ENCODE assay signal across 8 mouse cellular contexts in genomic region chr19:10240654-10241305, GRCm38 (mm10). TPM values are rescaled to one million over a fixed set of nuclear protein-coding genes. Genes with fewer than 3 reads are reported as not detected.
DNase-seq lines count a peak whose midpoint lies in the region; ATAC-seq lines count a peak whose summit lies in the region.

TSS of gene Myrf (minus strand) at chr19:10240748.

- H3K9ac ChIP-seq in hindbrain, embryonic 12.5 days: peak within 1 kb of the TSS; percentile 58

- no peak within 1 kb of the TSS for H3K27ac ChIP-seq in hindbrain, embryonic 12.5 days

- peaks cover 15% of the 10 kb centered on the region for H3K4me1 ChIP-seq in hindbrain, embryonic 12.5 days

- no peaks in the 10 kb centered on the region for H3K36me3 ChIP-seq in hindbrain, embryonic 12.5 days

- DNase-seq in Muller cell, postnatal 12 days (ENCODE audit: inconsistent ontology term): peak; percentile 75
- DNase-seq in cerebellum, adult 9-11 months: peak; percentile 58
- DNase-seq in frontal cortex, adult 2 months (ENCODE audit: extremely low spot score in 1 of 2, low spot score in 1 of 2): peak in 1 of 2 experiments; percentile 77
- peak; percentile 65 to 70 for DNase-seq in layer of hippocampus, postnatal 25 days (ENCODE audit: extremely low spot score in 1 of 2, low spot score in 1 of 2)
- DNase-seq in lung, postnatal 25 days (ENCODE audit: low spot score): peak; percentile 77
- peak; percentile 28 for DNase-seq in retina, adult 2 months (ENCODE audit: low read depth, low spot score)
- DNase-seq in thymus, postnatal 4 days: peak; percentile 86

- peak; percentile 73 for ATAC-seq in hindbrain, embryonic 12.5 days (ENCODE audit: low FRiP score)

- H3K4me2 ChIP-seq in hindbrain, embryonic 12.5 days (replicated peaks): peak within 1 kb of the TSS; percentile 75

- WGBS in hindbrain, embryonic 12.5 days: 10% methylated on average over 42 of the region's 43 CpGs

- H3K4me3 ChIP-seq in hindbrain, embryonic 12.5 days: peak within 1 kb of the TSS; percentile 46

- no peaks in the 10 kb centered on the region for H3K9me3 ChIP-seq in hindbrain, embryonic 12.5 days (replicated peaks)

- H3K27me3 ChIP-seq in hindbrain, embryonic 12.5 days: peaks cover 24% of the 10 kb centered on the region

RNA-seq across cellular contexts. Expression of gene Myrf, which starts in this region (rescaled TPM):
- 13.4 and 14.4 TPM in 2 replicates for polyA plus RNA-seq in frontal cortex, adult 2 months (2012; rRNA removed)
- 1.3 and 1.9 TPM in 2 replicates for polyA plus RNA-seq in hindbrain, embryonic 12.5 days (2016; fragmentation: Nextera tagmentation; extraction: Ambion mirVana)
- total RNA-seq in layer of hippocampus, postnatal 25 days (2021): 10 to 100 TPM; 30.5 to 32.4 TPM
